Mouse (Mus musculus) cerebellum, adult 2 months (tissue): Measurements from ENCODE around the gene Fmnl2. TPM values are rescaled to one million over a fixed set of nuclear protein-coding genes. Genes with fewer than 3 reads are reported as not detected.

Experiments used
- DNase-seq, 2 experiments: peaks; one replicate each; pipeline ENCODE4 v3.0.0; 2021
- H3K27ac ChIP-seq: fragments of 200-500 bp; 2 replicates; pipeline ENCODE4 v1.5.1; 2012; ENCODE audit warnings: low read length, control low read depth, inconsistent platforms; ENCODE audit not compliant: insufficient read depth
- H3K27me3 ChIP-seq: fragments of 200-500 bp; 2 replicates; pipeline ENCODE4 v1.6.1; 2012; ENCODE audit warnings: inconsistent platforms, mild to moderate bottlenecking, low read length, moderate library complexity; ENCODE audit not compliant: control insufficient read depth, insufficient read depth
- H3K4me1 ChIP-seq: fragments of 200-500 bp; 2 replicates; pipeline ENCODE4 v1.6.1; 2011; ENCODE audit warnings: low read length; ENCODE audit not compliant: control insufficient read depth, insufficient read depth
- H3K4me3 ChIP-seq: fragments of 200-500 bp; replicated peaks from 2 replicates; pipeline ENCODE3; 2011; ENCODE audit warnings: mild to moderate bottlenecking, low read depth, low read length, control low read depth; ENCODE audit not compliant: insufficient read depth
- CTCF ChIP-seq: fragments of 200-500 bp; IDR thresholded peaks from 2 replicates; pipeline ENCODE4 v1.5.1; 2011; ENCODE audit warnings: low read depth, mild to moderate bottlenecking, control low read depth, low read length, moderate library complexity, borderline replicate concordance; ENCODE audit not compliant: insufficient read depth
- POLR2A ChIP-seq: fragments of 200-500 bp; IDR thresholded peaks from 2 replicates; pipeline ENCODE4 v1.6.1; 2011; ENCODE audit warnings: low read length, control low read depth, borderline replicate concordance; ENCODE audit not compliant: insufficient read depth
- WGBS: fragments of 180-500 bp; shearing (Covaris S2); methylation state at CpG from one replicate; pipeline ENCODE4 v1.1.7; 2018; 5-methylcytosine and 5-hydroxymethylcytosine counted together
- polyA plus RNA-seq: library from polyadenylated mRNA; depleted of rRNA; stranded (reverse); fragments of >200 nt; gene quantifications from 2 replicates; pipeline ENCODE4 v1.2.3, GENCODE M21; 2012

The Fmnl2 gene
- polyA plus RNA-seq, 1 experiment = 25.3 TPM

DNA sequence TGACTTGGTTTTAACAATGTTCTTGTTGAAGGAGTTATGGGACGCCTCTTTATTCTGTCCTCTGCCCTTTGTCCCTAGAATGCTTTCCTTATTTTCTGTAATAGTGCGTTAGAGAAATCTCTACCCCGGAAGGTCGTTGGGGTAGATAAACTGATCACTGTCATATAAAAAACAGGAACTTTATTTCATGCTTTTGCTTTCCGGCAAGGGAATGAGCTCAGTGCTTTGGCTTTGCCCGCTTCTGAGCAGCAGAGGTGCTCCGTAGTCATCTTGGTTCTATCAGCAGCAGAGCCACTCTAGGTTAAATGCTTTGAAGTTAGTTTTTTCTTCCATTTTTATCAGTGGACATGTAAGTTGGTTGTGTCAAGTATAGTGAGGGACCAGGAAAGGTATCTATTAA is 135.6 kb downstream of the Fmnl2 start:
- Histone ChIP-seq H3K27me3 (no peaks in the 10 kb centered on the region), H3K4me3 (no peak overlapping the region), H3K4me1 (no peaks in the 10 kb centered on the region), H3K27ac (no peak overlapping the region)
- 93% methylated on average over 7 of the region's 7 CpGs for WGBS
- DNase-seq = no peak
- TF ChIP-seq POLR2A (no peak), CTCF (no peak)

DNA sequence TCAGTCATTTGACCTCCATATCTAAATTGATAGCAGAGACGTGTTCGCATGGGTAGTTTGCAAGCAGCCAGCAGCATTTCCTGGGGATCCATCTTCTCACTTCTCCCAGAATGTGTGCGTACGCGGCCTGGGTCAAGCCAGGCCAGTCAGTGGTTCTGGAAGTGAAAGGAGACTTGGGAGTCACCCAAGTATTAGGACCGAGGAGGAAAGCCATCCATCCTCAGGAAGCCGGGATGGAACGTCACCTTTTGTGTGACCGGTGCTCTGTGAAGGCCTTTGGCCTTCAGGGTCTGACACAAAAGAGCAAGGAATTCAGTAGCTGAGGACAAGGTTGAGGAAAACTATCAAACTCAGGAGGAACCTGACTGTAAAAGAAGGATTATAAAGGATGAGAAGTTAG is 136.9 kb downstream of the Fmnl2 start:
- no peak overlapping the region for H3K27ac ChIP-seq
- 77% methylated on average over 9 of the region's 9 CpGs for WGBS
- H3K4me3 ChIP-seq = no peak overlapping the region
- no peak for TF ChIP-seq POLR2A
- H3K4me1 ChIP-seq = no peaks in the 10 kb centered on the region; the same call in 1 of the 2 replicates
- DNase-seq = no peak
- no peaks in the 10 kb centered on the region for H3K27me3 ChIP-seq

- no peaks in the 10 kb centered on the region for H3K27me3 ChIP-seq
- no peak overlapping the region for H3K27ac ChIP-seq
- 45% methylated on average over 15 of the region's 15 CpGs for WGBS
- TF ChIP-seq POLR2A = no peak
- no peak for TF ChIP-seq CTCF
- no peak overlapping the region for H3K4me3 ChIP-seq
- peak in 1 of 2 experiments; percentile 34 for DNase-seq
- H3K4me1 ChIP-seq = no peaks in the 10 kb centered on the region; the same call in 1 of the 2 replicates
Observed at GRCm38 (mm10) chr2:52997955-52998750, 140.5 kb downstream of the Fmnl2 start.

DNA sequence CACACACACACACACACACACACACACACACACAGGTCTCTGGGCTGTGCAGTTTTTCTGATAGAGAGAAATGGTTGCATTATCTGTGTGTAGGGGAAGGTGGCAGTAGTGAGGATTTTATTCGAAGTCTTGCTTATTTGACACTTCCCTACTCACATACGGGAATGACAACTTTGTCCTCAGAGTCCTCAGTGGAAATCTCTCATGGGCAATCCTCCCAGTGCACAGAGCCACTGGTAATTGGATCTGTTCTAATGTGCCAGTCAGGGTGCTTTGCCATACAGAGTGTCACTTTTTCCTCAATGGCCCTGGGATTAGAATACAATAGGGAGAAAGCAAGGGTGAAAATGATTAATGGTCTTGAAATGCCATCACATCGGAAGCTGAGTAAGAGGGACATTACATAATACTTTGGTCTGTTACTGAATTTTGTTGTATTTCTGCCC is 141.9 kb downstream of the Fmnl2 start:
- TF ChIP-seq CTCF (peak; percentile 13; the same call in 1 of the 2 replicates), POLR2A (no peak)
- WGBS = 49% methylated on average over 3 of the region's 3 CpGs
- peak in 1 of 2 experiments; percentile 30 for DNase-seq
- Histone ChIP-seq H3K4me3 (no peak overlapping the region), H3K27me3 (no peaks in the 10 kb centered on the region), H3K4me1 (no peaks in the 10 kb centered on the region; the same call in 1 of the 2 replicates), H3K27ac (no peak overlapping the region)

DNA sequence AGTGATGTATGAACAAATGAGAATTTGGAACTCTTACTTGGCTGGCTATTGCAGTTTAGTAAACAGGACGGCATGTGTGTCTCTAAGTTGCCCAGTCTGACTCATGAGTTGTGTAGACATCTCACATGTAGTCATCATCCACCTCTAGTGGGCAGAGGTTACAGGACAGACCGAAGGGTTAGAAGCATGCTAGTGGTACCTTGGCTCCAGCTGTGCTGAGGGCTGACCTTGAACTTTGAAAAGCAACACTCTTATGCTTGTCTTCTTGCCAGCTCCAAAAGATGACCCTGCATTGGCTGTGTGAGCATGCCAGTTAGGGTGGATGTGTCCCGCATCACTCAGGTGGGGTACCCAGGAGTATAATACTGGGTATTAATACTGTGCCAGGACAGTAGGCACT is 142.8 kb downstream of the Fmnl2 start:
- Histone ChIP-seq H3K4me1 (no peaks in the 10 kb centered on the region; the same call in none of the 2 replicates), H3K4me3 (no peak overlapping the region), H3K27ac (no peak overlapping the region), H3K27me3 (no peaks in the 10 kb centered on the region)
- no peak for TF ChIP-seq POLR2A
- no peak for TF ChIP-seq CTCF
- 96% methylated on average over 3 of the region's 3 CpGs for WGBS
- no peak for DNase-seq

DNA sequence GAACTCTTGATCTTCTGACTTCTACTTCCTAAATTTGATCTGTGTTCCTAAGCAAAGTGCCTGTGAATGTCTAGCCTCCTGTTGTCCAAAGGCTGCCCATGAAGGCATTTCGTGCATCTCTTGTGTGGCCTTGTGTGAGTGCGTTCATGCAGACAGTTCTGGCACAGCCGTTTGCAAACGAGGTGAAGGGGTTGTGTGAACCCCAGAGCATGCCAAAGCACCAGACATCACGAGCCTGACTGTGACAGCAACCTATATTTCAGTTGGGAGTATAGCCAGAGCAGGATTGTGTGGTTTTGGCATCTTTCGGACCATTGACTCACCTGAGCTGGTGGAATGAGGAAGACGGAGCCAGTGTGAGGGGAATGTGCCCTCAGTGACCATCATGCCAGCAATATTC is 148.5 kb downstream of the Fmnl2 start:
- DNase-seq = peak in 1 of 2 experiments; percentile 51
- WGBS = 36% methylated on average over 7 of the region's 7 CpGs
- TF ChIP-seq CTCF (no peak), POLR2A (no peak)
- no peaks in the 10 kb centered on the region for H3K27me3 ChIP-seq
- no peak overlapping the region for H3K4me3 ChIP-seq
- peaks cover 5% of the 10 kb centered on the region for H3K4me1 ChIP-seq
- no peak overlapping the region for H3K27ac ChIP-seq

- Histone ChIP-seq H3K27me3 (no peaks in the 10 kb centered on the region), H3K4me1 (peaks cover 5% of the 10 kb centered on the region), H3K4me3 (no peak overlapping the region), H3K27ac (no peak overlapping the region)
- TF ChIP-seq POLR2A (no peak), CTCF (peak; percentile 65)
- WGBS = 33% methylated on average over 5 of the region's 5 CpGs
- DNase-seq = peak; percentile 66 to 69
Observed at GRCm38 (mm10) chr2:53007142-53007541, 149.5 kb downstream of the Fmnl2 start.

- H3K27ac ChIP-seq = no peak overlapping the region
- 87% methylated on average over 2 of the region's 2 CpGs for WGBS
- H3K27me3 ChIP-seq = no peaks in the 10 kb centered on the region
- no peaks in the 10 kb centered on the region for H3K4me1 ChIP-seq
- TF ChIP-seq CTCF (no peak), POLR2A (no peak)
- H3K4me3 ChIP-seq = no peak overlapping the region
- DNase-seq = no peak
Observed at GRCm38 (mm10) chr2:53013051-53013450, 155.4 kb downstream of the Fmnl2 start.
